Mouse (Mus musculus) liver, postnatal 0 days (tissue): ENCODE measurements around the gene Gm10912.

Experiments
- CTCF ChIP-seq: sonication (generic); IDR thresholded peaks from 2 replicates; pipeline ENCODE4 v1.5.1; 2016; ENCODE audit warnings: antibody characterized with exemption, low read depth
- EP300 ChIP-seq: IDR thresholded peaks from 2 replicates; pipeline ENCODE4 v1.6.1; 2016; ENCODE audit warnings: antibody characterized with exemption, low read depth, mild to moderate bottlenecking

DNA sequence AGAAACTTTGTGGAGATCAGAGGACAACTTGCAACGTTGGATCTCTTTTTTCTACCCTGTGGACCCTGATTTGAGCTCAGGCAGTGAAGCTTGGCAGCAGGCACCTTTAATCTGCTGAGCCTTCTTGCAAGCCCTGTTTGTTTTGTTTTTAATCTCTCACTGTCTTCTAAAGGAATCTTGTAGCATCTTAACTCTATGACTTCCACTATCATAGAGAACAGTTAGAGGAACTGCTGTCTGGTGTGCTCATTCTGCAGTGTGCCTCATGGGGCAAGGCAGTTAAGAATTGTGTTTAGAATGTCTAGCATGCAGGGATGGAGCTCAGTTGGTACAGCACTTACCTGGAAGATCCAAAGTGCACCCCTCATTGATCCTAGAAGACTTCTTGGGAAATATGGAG, 34.3 kb downstream of the Gm10912 start:
- TF ChIP-seq CTCF (no peak), EP300 (peak; percentile 26; the same call in 1 of the 2 replicates)
